Mouse (Mus musculus) heart, postnatal 0 days (tissue): ENCODE data around the gene Frmd6.

Source experiments
- CTCF ChIP-seq: IDR thresholded peaks from 2 replicates; pipeline ENCODE4 v1.5.1; 2016; ENCODE audit warnings: antibody characterized with exemption, control low read depth, low read depth
- EP300 ChIP-seq: IDR thresholded peaks from 2 replicates; pipeline ENCODE4 v1.6.1; 2016; ENCODE audit warnings: antibody characterized with exemption, low read depth

DNA sequence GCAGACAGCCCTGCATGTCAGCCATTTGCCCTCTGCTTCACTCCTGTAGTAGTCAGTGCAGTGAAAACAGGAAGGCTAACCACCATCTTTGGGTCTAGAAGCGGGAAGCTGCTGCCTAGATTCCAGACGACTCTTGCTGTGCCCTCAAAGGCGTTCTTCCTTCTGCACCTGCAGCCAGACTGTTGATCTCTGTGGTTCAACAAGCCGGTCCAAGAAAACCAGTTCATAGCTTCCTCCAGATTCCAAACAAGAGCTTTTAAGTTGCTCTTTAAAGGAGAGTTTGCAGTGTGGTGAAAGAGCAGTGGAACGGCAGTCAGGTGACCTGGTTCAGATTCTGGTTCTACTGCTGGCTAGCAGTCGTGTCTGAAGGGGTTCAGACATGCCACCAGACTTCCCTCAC lies 48.2 kb downstream of the Frmd6 start:
- no peak for TF ChIP-seq CTCF
- no peak for TF ChIP-seq EP300
